Mouse (Mus musculus) limb, embryonic 11.5 days (tissue): ENCODE results near the gene Kcnk16. TPM values are rescaled to one million over a fixed set of nuclear protein-coding genes. Genes with fewer than 3 reads are reported as not detected.

Experiments used
- ATAC-seq: fragments of 200-750 bp; cut with Nextera tagmentation; 2 replicates; pipeline ENCODE4 v1.8.0; 2017; ENCODE audit warnings: low read depth; ENCODE audit not compliant: insufficient number of reproducible peaks, low FRiP score, low TSS enrichment
- DNase-seq: peaks from one replicate; pipeline ENCODE4 v3.0.0-alpha.2; 2015; ENCODE audit warnings: low spot score
- H3K27ac ChIP-seq: fragments of 300-500 bp; sonication (generic); replicated peaks from 2 replicates; pipeline ENCODE4 v1.5.1; 2014; ENCODE audit warnings: low read depth, mild to moderate bottlenecking, low read length
- H3K27me3 ChIP-seq: fragments of 300-500 bp; sonication (generic); 2 replicates; pipeline ENCODE4 v1.6.1; 2014; ENCODE audit warnings: mild to moderate bottlenecking, low read length, mixed read lengths; ENCODE audit not compliant: control insufficient read depth, insufficient read depth
- H3K36me3 ChIP-seq: fragments of 300-500 bp; sonication (generic); 2 replicates; pipeline ENCODE4 v1.6.1; 2014; ENCODE audit warnings: mild to moderate bottlenecking, low read length, moderate library complexity, mixed read lengths; ENCODE audit not compliant: control insufficient read depth, insufficient read depth
- H3K4me1 ChIP-seq: fragments of 300-500 bp; sonication (generic); 2 replicates; pipeline ENCODE4 v1.6.1; 2014; ENCODE audit warnings: low read length, mixed read lengths; ENCODE audit not compliant: control insufficient read depth, insufficient read depth
- H3K4me2 ChIP-seq: fragments of 300-500 bp; sonication (generic); 2 replicates; pipeline ENCODE4 v1.6.1; 2014; ENCODE audit warnings: low read depth, mild to moderate bottlenecking, moderate library complexity; ENCODE audit not compliant: severe bottlenecking
- H3K4me3 ChIP-seq: fragments of 300-500 bp; sonication (generic); 2 replicates; pipeline ENCODE4 v1.5.1; 2014; ENCODE audit warnings: low read depth, low read length
- H3K9ac ChIP-seq: fragments of 300-500 bp; sonication (generic); 2 replicates; pipeline ENCODE4 v1.6.1; 2014; ENCODE audit warnings: mild to moderate bottlenecking, low read length
- H3K9me3 ChIP-seq: fragments of 300-500 bp; sonication (generic); 2 replicates; pipeline ENCODE4 v1.6.1; 2016; ENCODE audit warnings: low read length; ENCODE audit not compliant: control insufficient read depth
- WGBS: fragments of 180-500 bp; shearing (Covaris S2); extraction: QIAGEN DNeasy Blood & Tissue Kit; methylation state at CpG from one replicate; pipeline ENCODE4 v1.1.7; 2014; 5-methylcytosine and 5-hydroxymethylcytosine counted together
- polyA plus RNA-seq: library from polyadenylated mRNA; unstranded; fragments of >200 nt; fragmentation: Nextera tagmentation; extraction: Ambion mirVana; gene quantifications from 2 replicates; pipeline ENCODE4 v1.2.1, GENCODE M21; 2014

Gene Kcnk16
- polyA plus RNA-seq, 1 experiment from 2014 or later, result not detected

- Histone ChIP-seq H3K36me3 (no peaks in the 10 kb centered on the region), H3K9me3 (no peaks in the 10 kb centered on the region), H3K4me1 (no peaks in the 10 kb centered on the region), H3K4me2 (no peak overlapping the region), H3K27me3 (no peaks in the 10 kb centered on the region), H3K4me3 (no peak overlapping the region), H3K27ac (no peak overlapping the region), H3K9ac (no peak overlapping the region)
- DNase-seq (no peak), ATAC-seq (no peak)
- 86% methylated on average over 7 of the region's 7 CpGs for whole genome bisulfite sequencing
These were observed 52.3 kb downstream of the Kcnk16 start for GRCm38 (mm10) chr14:20216561-20217298.

GRCm38 (mm10) chr14:20215826-20216225 lies 53.2 kb downstream of the Kcnk16 start:
- H3K9ac ChIP-seq, result no peak overlapping the region
- H3K27me3 ChIP-seq, result no peaks in the 10 kb centered on the region
- no peak overlapping the region for H3K4me2 ChIP-seq
- H3K4me1 ChIP-seq, result no peaks in the 10 kb centered on the region
- no peak overlapping the region for H3K27ac ChIP-seq
- no peaks in the 10 kb centered on the region for H3K36me3 ChIP-seq
- DNase-seq (no peak), ATAC-seq (no peak)
- H3K4me3 ChIP-seq, result no peak overlapping the region
- 52% methylated on average over 5 of the region's 5 CpGs for WGBS
- H3K9me3 ChIP-seq, result no peaks in the 10 kb centered on the region

GRCm38 (mm10) chr14:20214125-20214524 lies 54.9 kb downstream of the Kcnk16 start:
- Histone ChIP-seq H3K9me3 (no peaks in the 10 kb centered on the region), H3K4me3 (no peak overlapping the region), H3K4me2 (no peak overlapping the region), H3K9ac (no peak overlapping the region), H3K27me3 (no peaks in the 10 kb centered on the region), H3K4me1 (no peaks in the 10 kb centered on the region), H3K27ac (no peak overlapping the region), H3K36me3 (no peaks in the 10 kb centered on the region)
- 86% methylated on average over 7 of the region's 7 CpGs for WGBS
- DNase-seq (no peak), ATAC-seq (no peak)

GRCm38 (mm10) chr14:20211754-20212601 lies 57.0 kb downstream of the Kcnk16 start:
- no peak for DNase-seq
- no peak overlapping the region for H3K27ac ChIP-seq
- H3K9ac ChIP-seq, result no peak overlapping the region
- WGBS, result 71% methylated on average over 9 of the region's 9 CpGs
- no peaks in the 10 kb centered on the region for H3K36me3 ChIP-seq
- no peaks in the 10 kb centered on the region for H3K27me3 ChIP-seq
- H3K4me1 ChIP-seq, result no peaks in the 10 kb centered on the region; the same call in 1 of the 2 replicates
- no peak overlapping the region for H3K4me3 ChIP-seq
- no peak overlapping the region for H3K4me2 ChIP-seq
- H3K9me3 ChIP-seq, result no peaks in the 10 kb centered on the region
- ATAC-seq, result no peak

Other genes starting within 250 kb of the Kcnk16 start
- 11.4 and 15.3 TPM in 2 replicates for gene Saysd1, start 130.7 kb downstream of the Kcnk16 start, polyA plus RNA-seq
- gene Kcnk5, start 87.4 kb downstream of the Kcnk16 start, polyA plus RNA-seq, result 5.2 and 6.4 TPM in 2 replicates
- gene Nudt13, start 25.5 kb upstream of the Kcnk16 start, polyA plus RNA-seq, result 9.9 and 13.8 TPM in 2 replicates
- gene Ecd, start 78.9 kb upstream of the Kcnk16 start, polyA plus RNA-seq, result 74.0 and 74.4 TPM in 2 replicates
- gene Fam149b, start 79.0 kb upstream of the Kcnk16 start, polyA plus RNA-seq, result 50.4 and 56.9 TPM in 2 replicates
- 261 and 262 TPM in 2 replicates for gene Dnajc9, start 119.7 kb upstream of the Kcnk16 start, polyA plus RNA-seq
- 82.0 and 86.3 TPM in 2 replicates for gene Mrps16, start 124.4 kb upstream of the Kcnk16 start, polyA plus RNA-seq
- gene Cfap70, start 183.0 kb upstream of the Kcnk16 start, polyA plus RNA-seq, result 0.18 and 0.23 TPM in 2 replicates
- 25.1 and 26.2 TPM in 2 replicates for gene Anxa7, start 210.9 kb upstream of the Kcnk16 start, polyA plus RNA-seq
- gene Mss51, start 227.7 kb upstream of the Kcnk16 start, polyA plus RNA-seq, result 1.7 and 1.8 TPM in 2 replicates